Mouse (Mus musculus) Muller cell, postnatal 12 days (primary cell): ENCODE data around the gene Tdrd9.

Experiments used
- DNase-seq: peaks from one replicate; pipeline ENCODE4 v3.0.0-alpha.2; 2015; ENCODE audit errors: inconsistent ontology term

Gene Tdrd9

GRCm38 (mm10) chr12:111958101-111958865 is 13.1 kb upstream of the Tdrd9 start:
- no peak for DNase-seq

GRCm38 (mm10) chr12:111963339-111963738 is 8.0 kb upstream of the Tdrd9 start:
- DNase-seq: no peak

- DNase-seq: peak; percentile 96
Measured at GRCm38 (mm10) chr12:111966683-111967173, 4.6 kb upstream of the Tdrd9 start, which contains the start of gene Atp5mpl. TSS of gene Atp5mpl (minus strand) at chr12:111966977.

GRCm38 (mm10) chr12:111970085-111970484 is 1.3 kb upstream of the Tdrd9 start:
- no peak for DNase-seq

- DNase-seq: no peak
Measured at GRCm38 (mm10) chr12:111972504-111972903, 1.1 kb downstream of the Tdrd9 start.

GRCm38 (mm10) chr12:111974578-111974977 is 3.2 kb downstream of the Tdrd9 start:
- no peak for DNase-seq

GRCm38 (mm10) chr12:111977138-111977537 is 5.8 kb downstream of the Tdrd9 start:
- no peak for DNase-seq

GRCm38 (mm10) chr12:111978274-111978673 is 6.9 kb downstream of the Tdrd9 start:
- no peak for DNase-seq

GRCm38 (mm10) chr12:111980887-111981367 is 9.6 kb downstream of the Tdrd9 start, which contains the start of gene Rd3l:
TSS of gene Rd3l (minus strand) at chr12:111981317.
- no peak for DNase-seq

GRCm38 (mm10) chr12:111981831-111982230 is 10.5 kb downstream of the Tdrd9 start:
- no peak for DNase-seq

GRCm38 (mm10) chr12:111983165-111983564 is 11.8 kb downstream of the Tdrd9 start:
- DNase-seq: no peak

GRCm38 (mm10) chr12:111986756-111987155 is 15.4 kb downstream of the Tdrd9 start:
- DNase-seq: peak; percentile 9

- no peak for DNase-seq
Measured at GRCm38 (mm10) chr12:111992626-111993025, 21.3 kb downstream of the Tdrd9 start.

GRCm38 (mm10) chr12:111995161-111995560 is 23.8 kb downstream of the Tdrd9 start:
- DNase-seq: no peak

GRCm38 (mm10) chr12:111999735-112000134 is 28.4 kb downstream of the Tdrd9 start:
- no peak for DNase-seq

GRCm38 (mm10) chr12:112001223-112001622 is 29.9 kb downstream of the Tdrd9 start:
- DNase-seq: peak; percentile 57

GRCm38 (mm10) chr12:112012511-112013270 is 41.3 kb downstream of the Tdrd9 start:
- DNase-seq: no peak

GRCm38 (mm10) chr12:112013271-112013801 is 42.0 kb downstream of the Tdrd9 start:
- no peak for DNase-seq

GRCm38 (mm10) chr12:112016346-112016745 is 45.0 kb downstream of the Tdrd9 start:
- no peak for DNase-seq

- no peak for DNase-seq
Measured at GRCm38 (mm10) chr12:112023306-112023705, 51.9 kb downstream of the Tdrd9 start.

GRCm38 (mm10) chr12:112024581-112025310 is 53.4 kb downstream of the Tdrd9 start:
- no peak for DNase-seq
